Mouse (Mus musculus) liver, embryonic 13.5 days (tissue): ENCODE data around the gene Spryd3. TPM values are rescaled to one million over a fixed set of nuclear protein-coding genes. Genes with fewer than 3 reads are reported as not detected.

Source experiments
- ATAC-seq: fragments of 200-750 bp; cut with Nextera tagmentation; 2 replicates; pipeline ENCODE4 v1.8.0; 2017; ENCODE audit warnings: low read depth, mild to moderate bottlenecking, moderate number of reproducible peaks, moderate library complexity
- DNase-seq: peaks from one replicate; pipeline ENCODE4 v3.0.0; 2022
- H3K27ac ChIP-seq: fragments of 300-500 bp; sonication (generic); 2 replicates; pipeline ENCODE4 v1.5.1; 2015; ENCODE audit warnings: moderate library complexity, mild to moderate bottlenecking, inconsistent platforms
- H3K27me3 ChIP-seq: fragments of 300-500 bp; sonication (generic); 2 replicates; pipeline ENCODE4 v1.6.1; 2015; ENCODE audit warnings: mild to moderate bottlenecking, inconsistent platforms
- H3K36me3 ChIP-seq: fragments of 300-500 bp; sonication (generic); 2 replicates; pipeline ENCODE4 v1.6.1; 2015; ENCODE audit warnings: mild to moderate bottlenecking, inconsistent platforms
- H3K4me1 ChIP-seq: fragments of 300-500 bp; sonication (generic); replicated peaks from 2 replicates; pipeline ENCODE4 v1.6.1; 2015; ENCODE audit warnings: inconsistent platforms
- H3K4me2 ChIP-seq: fragments of 300-500 bp; sonication (generic); 2 replicates; pipeline ENCODE4 v1.6.1; 2015; ENCODE audit warnings: inconsistent platforms, mild to moderate bottlenecking, moderate library complexity
- H3K4me3 ChIP-seq: fragments of 300-500 bp; sonication (generic); replicated peaks from 2 replicates; pipeline ENCODE4 v1.5.1; 2015; ENCODE audit warnings: mild to moderate bottlenecking, inconsistent platforms
- H3K9ac ChIP-seq: fragments of 300-500 bp; sonication (generic); 2 replicates; pipeline ENCODE4 v1.6.1; 2015; ENCODE audit warnings: mild to moderate bottlenecking, inconsistent platforms
- H3K9me3 ChIP-seq: fragments of 300-500 bp; sonication (generic); replicated peaks from 2 replicates; pipeline ENCODE4 v1.6.1; 2016; ENCODE audit warnings: inconsistent platforms
- WGBS: fragments of 180-500 bp; shearing (Covaris S2); methylation state at CpG from one replicate; pipeline ENCODE4 v1.1.7; 2015; ENCODE audit not compliant: insufficient replicate concordance; 5-methylcytosine and 5-hydroxymethylcytosine counted together
- polyA plus RNA-seq: library from polyadenylated mRNA; unstranded; fragments of >200 nt; fragmentation: Nextera tagmentation; extraction: Ambion mirVana; gene quantifications from 2 replicates; pipeline ENCODE4 v1.2.1, GENCODE M21; 2015

The Spryd3 gene
- polyA plus RNA-seq, 1 experiment from 2014 or later, result 13.1 TPM

- Histone ChIP-seq H3K9ac (no peak overlapping the region), H3K27ac (no peak overlapping the region), H3K4me1 (peaks cover 33% of the 10 kb centered on the region), H3K27me3 (peaks cover 13% of the 10 kb centered on the region), H3K4me3 (no peak overlapping the region), H3K36me3 (peaks cover 9% of the 10 kb centered on the region), H3K4me2 (no peak overlapping the region), H3K9me3 (no peaks in the 10 kb centered on the region)
- ATAC-seq (no peak), DNase-seq (no peak)
- 59% methylated on average over 29 of the region's 29 CpGs for WGBS
Measured at GRCm38 (mm10) chr15:102110701-102111494, 25.1 kb downstream of the Spryd3 start.

- peaks cover 34% of the 10 kb centered on the region for H3K4me1 ChIP-seq
- no peaks in the 10 kb centered on the region for H3K9me3 ChIP-seq
- no peak overlapping the region for H3K9ac ChIP-seq
- H3K27me3 ChIP-seq, result peaks cover 19% of the 10 kb centered on the region
- no peak overlapping the region for H3K27ac ChIP-seq
- H3K4me3 ChIP-seq, result no peak overlapping the region
- ATAC-seq, result no peak
- WGBS, result 79% methylated on average over 7 of the region's 7 CpGs
- H3K4me2 ChIP-seq, result no peak overlapping the region
- peaks cover 2% of the 10 kb centered on the region for H3K36me3 ChIP-seq
- DNase-seq, result no peak
Measured at GRCm38 (mm10) chr15:102110271-102110670, 25.8 kb downstream of the Spryd3 start.

- no peaks in the 10 kb centered on the region for H3K9me3 ChIP-seq
- ATAC-seq (no peak), DNase-seq (peak; percentile 51)
- no peak overlapping the region for H3K4me3 ChIP-seq
- H3K27me3 ChIP-seq, result peaks cover 31% of the 10 kb centered on the region
- no peak overlapping the region for H3K4me2 ChIP-seq
- peaks cover 44% of the 10 kb centered on the region for H3K4me1 ChIP-seq
- WGBS, result 48% methylated on average over 18 of the region's 18 CpGs
- H3K27ac ChIP-seq, result no peak overlapping the region; the same call in 1 of the 2 replicates
- H3K9ac ChIP-seq, result no peak overlapping the region
- H3K36me3 ChIP-seq, result peaks cover 2% of the 10 kb centered on the region; the same call in 1 of the 2 replicates
Measured at GRCm38 (mm10) chr15:102108651-102109525, 27.1 kb downstream of the Spryd3 start.

- Histone ChIP-seq H3K9me3 (no peaks in the 10 kb centered on the region), H3K27ac (no peak overlapping the region), H3K36me3 (peaks cover 2% of the 10 kb centered on the region; the same call in 1 of the 2 replicates), H3K4me2 (no peak overlapping the region), H3K4me1 (peaks cover 54% of the 10 kb centered on the region), H3K9ac (no peak overlapping the region), H3K4me3 (no peak overlapping the region), H3K27me3 (peaks cover 41% of the 10 kb centered on the region)
- ATAC-seq (no peak), DNase-seq (peak; percentile 55)
- 40% methylated on average over 13 of the region's 13 CpGs for WGBS
Measured at GRCm38 (mm10) chr15:102107689-102108573, 28.1 kb downstream of the Spryd3 start.

- H3K4me2 ChIP-seq, result peak overlapping the region; percentile 66
- H3K27me3 ChIP-seq, result peaks cover 51% of the 10 kb centered on the region
- H3K9ac ChIP-seq, result peak overlapping the region; percentile 31; the same call in 1 of the 2 replicates
- DNase-seq, result no peak
- peak overlapping the region; percentile 39 for H3K4me3 ChIP-seq
- H3K36me3 ChIP-seq, result peaks cover 2% of the 10 kb centered on the region; the same call in 1 of the 2 replicates
- no peak for ATAC-seq
- 29% methylated on average over 38 of the region's 38 CpGs for WGBS
- H3K9me3 ChIP-seq, result no peaks in the 10 kb centered on the region
- peaks cover 63% of the 10 kb centered on the region for H3K4me1 ChIP-seq
- no peak overlapping the region for H3K27ac ChIP-seq
Measured at GRCm38 (mm10) chr15:102106754-102107456, 29.1 kb downstream of the Spryd3 start.

GRCm38 (mm10) chr15:102105764-102106730 lies 30.0 kb downstream of the Spryd3 start:
- Histone ChIP-seq H3K9me3 (no peaks in the 10 kb centered on the region), H3K27me3 (peaks cover 60% of the 10 kb centered on the region), H3K27ac (no peak overlapping the region), H3K36me3 (peaks cover 2% of the 10 kb centered on the region; the same call in 1 of the 2 replicates), H3K4me3 (no peak overlapping the region), H3K4me1 (peaks cover 72% of the 10 kb centered on the region), H3K9ac (no peak overlapping the region), H3K4me2 (peak overlapping the region; percentile 66)
- no peak for DNase-seq
- no peak for ATAC-seq
- 25% methylated on average over 18 of the region's 18 CpGs for WGBS

GRCm38 (mm10) chr15:102105360-102105759 lies 30.7 kb downstream of the Spryd3 start:
- DNase-seq (no peak), ATAC-seq (no peak)
- 46% methylated on average over 5 of the region's 5 CpGs for WGBS
- Histone ChIP-seq H3K9me3 (no peaks in the 10 kb centered on the region), H3K27ac (no peak overlapping the region), H3K36me3 (no peaks in the 10 kb centered on the region; the same call in 1 of the 2 replicates), H3K4me1 (peaks cover 79% of the 10 kb centered on the region), H3K4me3 (no peak overlapping the region), H3K9ac (no peak overlapping the region), H3K27me3 (peaks cover 67% of the 10 kb centered on the region), H3K4me2 (no peak overlapping the region)

GRCm38 (mm10) chr15:102103947-102104555 lies 32.0 kb downstream of the Spryd3 start:
- Histone ChIP-seq H3K9ac (no peak overlapping the region), H3K27me3 (peaks cover 73% of the 10 kb centered on the region), H3K9me3 (no peaks in the 10 kb centered on the region), H3K4me1 (peaks cover 92% of the 10 kb centered on the region), H3K4me3 (peak overlapping the region; percentile 40), H3K36me3 (no peaks in the 10 kb centered on the region; the same call in 1 of the 2 replicates), H3K4me2 (peak overlapping the region; percentile 42), H3K27ac (no peak overlapping the region)
- WGBS, result 41% methylated on average over 12 of the region's 12 CpGs
- no peak for ATAC-seq
- no peak for DNase-seq

GRCm38 (mm10) chr15:102103371-102103946 lies 32.6 kb downstream of the Spryd3 start:
- Histone ChIP-seq H3K27me3 (peaks cover 73% of the 10 kb centered on the region), H3K27ac (peak overlapping the region; percentile 76), H3K36me3 (no peaks in the 10 kb centered on the region; the same call in 1 of the 2 replicates), H3K4me2 (peak overlapping the region; percentile 42), H3K9ac (peak overlapping the region; percentile 57), H3K4me1 (peaks cover 88% of the 10 kb centered on the region), H3K9me3 (no peaks in the 10 kb centered on the region), H3K4me3 (peak overlapping the region; percentile 40)
- 18% methylated on average over 14 of the region's 14 CpGs for WGBS
- no peak for DNase-seq
- no peak for ATAC-seq
